Mouse (Mus musculus): ENCODE results near the gene Wscd2. TPM values are rescaled to one million over a fixed set of nuclear protein-coding genes. Genes with fewer than 3 reads are reported as not detected.
A peak's percentile ranks its signal among the peaks of the same experiment; 100 is the strongest.

The Wscd2 gene
- polyA plus RNA-seq, 1 experiment: 13.6 TPM

DNA sequence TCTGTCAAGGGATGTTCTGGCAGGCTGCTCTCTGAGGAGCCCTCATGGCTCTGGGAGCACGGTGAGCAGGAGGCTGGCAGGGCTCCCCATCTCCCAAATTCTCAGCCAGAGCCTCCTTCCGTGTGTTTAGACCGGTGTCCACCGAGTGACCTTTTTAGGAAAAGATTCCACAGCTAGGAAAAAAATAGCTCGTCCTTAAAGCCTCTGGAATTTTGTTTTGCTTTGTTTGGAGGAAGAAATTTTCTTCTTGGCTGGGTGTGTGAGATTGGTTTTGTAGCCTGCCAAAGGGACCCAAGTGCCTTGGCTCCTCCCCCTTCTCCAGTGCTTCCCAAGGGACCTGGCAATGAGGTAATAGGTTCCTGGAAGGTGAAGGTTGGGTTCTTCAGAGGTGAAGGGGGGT, 69.5 kb downstream of the Wscd2 start:
- Histone ChIP-seq H3K36me3 (ENCODE audit: control insufficient read depth, insufficient read depth, low read length) (no peaks in the 10 kb centered on the region), H3K4me3 (ENCODE audit: control insufficient read depth, low read depth, low read length) (no peak overlapping the region), H3K27me3 (ENCODE audit: control insufficient read depth, insufficient read depth, low read length) (no peaks in the 10 kb centered on the region), H3K4me1 (ENCODE audit: control insufficient read depth, insufficient read depth, low read length) (no peaks in the 10 kb centered on the region; the same call in 1 of the 2 replicates), H3K27ac (ENCODE audit: control insufficient read depth, insufficient read depth, low read depth, low read length) (no peak overlapping the region)
- TF ChIP-seq POLR2A (IDR thresholded peaks at IDR 0.05; ENCODE audit: control insufficient read depth, low read depth, low read length): no peak
- TF ChIP-seq CTCF (IDR thresholded peaks at IDR 0.05; ENCODE audit: control insufficient read depth, insufficient read depth, insufficient replicate concordance, low read depth, low read length): no peak

GRCm38 (mm10) chr5:113564463-113564862, 74.3 kb downstream of the Wscd2 start:
- H3K4me1 ChIP-seq (ENCODE audit: control insufficient read depth, insufficient read depth, low read length): peaks cover 4% of the 10 kb centered on the region
- TF ChIP-seq CTCF (IDR thresholded peaks at IDR 0.05; ENCODE audit: control insufficient read depth, insufficient read depth, insufficient replicate concordance, low read depth, low read length): no peak
- TF ChIP-seq POLR2A (IDR thresholded peaks at IDR 0.05; ENCODE audit: control insufficient read depth, low read depth, low read length): no peak
- H3K4me3 ChIP-seq (ENCODE audit: control insufficient read depth, low read depth, low read length): no peak overlapping the region
- H3K27ac ChIP-seq (ENCODE audit: control insufficient read depth, insufficient read depth, low read depth, low read length): no peak overlapping the region
- no peaks in the 10 kb centered on the region for H3K36me3 ChIP-seq (ENCODE audit: control insufficient read depth, insufficient read depth, low read length)
- no peaks in the 10 kb centered on the region for H3K27me3 ChIP-seq (ENCODE audit: control insufficient read depth, insufficient read depth, low read length)

- H3K4me3 ChIP-seq (ENCODE audit: control insufficient read depth, low read depth, low read length): no peak overlapping the region
- no peak for TF ChIP-seq POLR2A (IDR thresholded peaks at IDR 0.05; ENCODE audit: control insufficient read depth, low read depth, low read length)
- TF ChIP-seq CTCF (IDR thresholded peaks at IDR 0.05; ENCODE audit: control insufficient read depth, insufficient read depth, insufficient replicate concordance, low read depth, low read length): no peak
- H3K27ac ChIP-seq (ENCODE audit: control insufficient read depth, insufficient read depth, low read depth, low read length): no peak overlapping the region
- no peaks in the 10 kb centered on the region for H3K36me3 ChIP-seq (ENCODE audit: control insufficient read depth, insufficient read depth, low read length)
- H3K4me1 ChIP-seq (ENCODE audit: control insufficient read depth, insufficient read depth, low read length): peaks cover 4% of the 10 kb centered on the region
- no peaks in the 10 kb centered on the region for H3K27me3 ChIP-seq (ENCODE audit: control insufficient read depth, insufficient read depth, low read length)
Observed at GRCm38 (mm10) chr5:113565101-113565854, 75.1 kb downstream of the Wscd2 start.

- Histone ChIP-seq H3K27ac (ENCODE audit: control insufficient read depth, insufficient read depth, low read depth, low read length) (no peak overlapping the region), H3K4me1 (ENCODE audit: control insufficient read depth, insufficient read depth, low read length) (peaks cover 4% of the 10 kb centered on the region), H3K36me3 (ENCODE audit: control insufficient read depth, insufficient read depth, low read length) (no peaks in the 10 kb centered on the region), H3K4me3 (ENCODE audit: control insufficient read depth, low read depth, low read length) (no peak overlapping the region), H3K27me3 (ENCODE audit: control insufficient read depth, insufficient read depth, low read length) (no peaks in the 10 kb centered on the region)
- no peak for TF ChIP-seq POLR2A (IDR thresholded peaks at IDR 0.05; ENCODE audit: control insufficient read depth, low read depth, low read length)
- no peak for TF ChIP-seq CTCF (IDR thresholded peaks at IDR 0.05; ENCODE audit: control insufficient read depth, insufficient read depth, insufficient replicate concordance, low read depth, low read length)
Observed at GRCm38 (mm10) chr5:113565858-113566257, 75.7 kb downstream of the Wscd2 start.

- Histone ChIP-seq H3K27me3 (ENCODE audit: control insufficient read depth, insufficient read depth, low read length) (no peaks in the 10 kb centered on the region), H3K36me3 (ENCODE audit: control insufficient read depth, insufficient read depth, low read length) (no peaks in the 10 kb centered on the region), H3K4me1 (ENCODE audit: control insufficient read depth, insufficient read depth, low read length) (peaks cover 5% of the 10 kb centered on the region), H3K27ac (ENCODE audit: control insufficient read depth, insufficient read depth, low read depth, low read length) (no peak overlapping the region), H3K4me3 (ENCODE audit: control insufficient read depth, low read depth, low read length) (peak overlapping the region; percentile 54)
- no peak for TF ChIP-seq POLR2A (IDR thresholded peaks at IDR 0.05; ENCODE audit: control insufficient read depth, low read depth, low read length)
- no peak for TF ChIP-seq CTCF (IDR thresholded peaks at IDR 0.05; ENCODE audit: control insufficient read depth, insufficient read depth, insufficient replicate concordance, low read depth, low read length)
Observed at GRCm38 (mm10) chr5:113570056-113570717, 80.1 kb downstream of the Wscd2 start.

DNA sequence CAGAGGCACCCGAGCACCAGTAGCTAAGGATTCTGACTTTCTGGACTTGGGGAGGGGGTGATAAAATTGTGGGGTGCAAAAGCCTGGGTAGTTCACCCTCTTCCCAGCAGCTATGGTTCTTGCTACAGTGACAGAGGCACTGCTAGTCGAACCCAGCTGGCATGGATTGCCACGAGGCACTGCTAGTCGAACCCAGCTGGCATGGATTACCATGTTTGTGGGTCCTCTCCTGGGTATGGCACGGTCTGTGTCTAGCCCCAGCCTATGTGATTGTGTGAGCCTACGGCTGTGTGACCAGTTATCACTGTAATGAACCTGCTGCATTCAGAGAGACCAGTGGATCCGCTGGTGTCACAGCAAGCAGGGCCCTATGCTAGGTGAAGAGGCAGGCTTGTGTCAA, 87.4 kb downstream of the Wscd2 start:
- H3K27ac ChIP-seq (ENCODE audit: control insufficient read depth, insufficient read depth, low read depth, low read length): no peak overlapping the region

DNA sequence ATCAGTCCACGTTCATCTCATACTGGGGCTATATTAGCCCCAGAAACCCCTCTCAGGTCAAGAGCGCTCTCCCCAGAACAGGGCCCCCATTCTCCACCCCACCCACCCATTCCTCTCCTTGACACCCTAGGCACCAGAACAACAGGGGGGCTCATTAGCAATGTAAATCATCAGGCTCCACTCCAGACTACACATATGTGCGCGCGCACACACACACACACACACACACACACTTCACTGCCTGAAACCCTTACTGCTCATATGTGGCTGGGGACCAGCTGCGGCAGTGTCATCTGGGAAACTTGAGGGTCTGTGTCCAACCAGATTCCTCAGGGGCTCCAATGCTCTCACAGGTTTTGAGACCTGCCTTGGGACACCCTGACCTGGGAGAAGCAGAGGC, 88.3 kb downstream of the Wscd2 start:
- no peak for TF ChIP-seq CTCF (IDR thresholded peaks at IDR 0.05; ENCODE audit: control insufficient read depth, insufficient read depth, insufficient replicate concordance, low read depth, low read length)
- TF ChIP-seq POLR2A (IDR thresholded peaks at IDR 0.05; ENCODE audit: control insufficient read depth, low read depth, low read length): no peak
- H3K36me3 ChIP-seq (ENCODE audit: control insufficient read depth, insufficient read depth, low read length): no peaks in the 10 kb centered on the region
- H3K4me1 ChIP-seq (ENCODE audit: control insufficient read depth, insufficient read depth, low read length): peaks cover 6% of the 10 kb centered on the region
- H3K27ac ChIP-seq (ENCODE audit: control insufficient read depth, insufficient read depth, low read depth, low read length): no peak overlapping the region
- H3K4me3 ChIP-seq (ENCODE audit: control insufficient read depth, low read depth, low read length): no peak overlapping the region
- H3K27me3 ChIP-seq (ENCODE audit: control insufficient read depth, insufficient read depth, low read length): no peaks in the 10 kb centered on the region

More for the DNA sequence above, 87.4 kb downstream of the Wscd2 start:
- no peaks in the 10 kb centered on the region for H3K36me3 ChIP-seq (ENCODE audit: control insufficient read depth, insufficient read depth, low read length)
- no peaks in the 10 kb centered on the region for H3K27me3 ChIP-seq (ENCODE audit: control insufficient read depth, insufficient read depth, low read length)
- H3K4me1 ChIP-seq (ENCODE audit: control insufficient read depth, insufficient read depth, low read length): peaks cover 6% of the 10 kb centered on the region
- H3K4me3 ChIP-seq (ENCODE audit: control insufficient read depth, low read depth, low read length): no peak overlapping the region
- no peak for TF ChIP-seq POLR2A (IDR thresholded peaks at IDR 0.05; ENCODE audit: control insufficient read depth, low read depth, low read length)

Measured in testis, adult 2 months (tissue).